Mouse (Mus musculus): ENCODE measurements around the gene Mrgprh.
"Not testable (repeated sequence)": the region's sequence is repeated elsewhere in the genome, so short reads cannot be mapped to it uniquely, and the experiment has no call there.

The Mrgprh gene

DNA sequence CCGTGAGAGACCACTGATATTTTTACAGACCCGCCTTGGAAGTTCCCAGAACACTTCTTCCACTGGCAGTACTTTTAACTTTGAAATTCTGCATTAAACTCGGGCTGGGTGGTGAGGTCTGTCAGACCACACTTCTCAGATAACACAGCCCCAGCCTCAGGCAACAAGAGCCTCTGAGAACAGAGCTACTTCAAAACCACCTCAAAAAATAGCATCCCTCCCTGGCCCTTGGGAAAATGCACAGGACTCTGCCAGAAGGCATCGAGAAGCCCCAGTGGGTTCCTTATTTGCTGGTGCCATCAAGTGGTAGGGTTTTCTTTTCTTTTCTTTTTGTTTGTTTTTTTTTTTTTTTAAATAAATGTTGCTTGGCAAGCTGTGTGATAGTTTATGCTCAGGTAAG, 7.2 kb upstream of the Mrgprh start:
- no peak for DNase-seq (ENCODE audit: low spot score)

DNA sequence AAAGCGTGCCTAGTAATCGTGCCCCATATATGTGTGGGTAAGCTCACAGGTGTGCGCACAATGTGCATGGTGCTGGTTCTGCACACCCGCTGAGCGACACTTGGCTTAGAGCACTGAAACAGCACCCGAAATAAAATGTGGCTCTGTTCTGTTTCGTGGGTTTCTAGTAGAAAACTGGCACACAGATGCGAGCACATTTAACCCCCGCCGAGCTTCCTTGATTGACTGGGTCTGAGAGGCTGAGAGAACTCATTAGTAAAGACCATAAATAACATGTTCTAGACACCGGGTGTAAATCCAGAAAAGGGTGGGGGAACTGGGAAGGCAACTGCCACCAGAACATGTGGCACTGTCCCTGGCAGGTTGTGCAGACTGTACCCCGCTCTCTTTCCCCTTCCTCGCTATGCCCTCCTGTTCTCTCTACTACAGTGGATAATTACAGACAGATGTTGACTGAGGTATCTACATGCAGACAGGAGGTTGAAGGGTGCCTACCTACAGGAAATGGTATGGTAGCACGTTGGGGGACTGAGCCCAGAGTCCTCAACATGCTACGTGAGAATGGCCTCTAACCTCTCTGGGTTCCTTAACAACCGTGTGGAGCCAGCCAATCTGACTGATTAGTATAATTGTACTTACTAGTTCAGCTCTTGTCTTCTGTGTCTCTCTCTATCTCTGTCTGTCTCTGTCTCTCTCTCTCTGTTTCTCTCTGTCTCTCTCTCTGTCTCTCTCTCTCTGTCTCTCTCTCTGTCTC, 3.4 kb upstream of the Mrgprh start:
- peak; percentile 63 for DNase-seq (ENCODE audit: low spot score)

DNA sequence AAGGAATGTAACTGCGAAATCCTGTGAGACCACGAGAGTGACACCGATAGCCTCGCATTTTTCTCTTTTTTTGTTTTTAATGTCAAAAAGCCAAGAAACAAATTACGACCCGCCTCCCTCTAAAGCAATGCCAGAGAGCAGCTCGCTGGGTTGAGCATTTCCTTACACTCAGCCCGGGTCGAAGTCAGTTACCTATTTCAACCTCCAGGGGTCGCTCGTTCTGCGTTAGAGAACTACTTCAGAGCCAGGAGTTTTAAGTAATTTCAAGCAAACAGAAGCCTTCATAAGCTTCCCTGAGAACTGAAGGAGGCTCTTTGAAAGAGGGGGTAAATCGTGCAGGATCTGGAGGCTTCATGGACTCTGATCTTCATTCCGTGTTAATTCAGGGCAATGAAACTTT, 4.3 kb downstream of the Mrgprh start:
- DNase-seq (ENCODE audit: low spot score), result peak; percentile 88

- DNase-seq (ENCODE audit: low spot score), result no peak
These were observed 5.4 kb downstream of the Mrgprh start for GRCm38 (mm10) chr17:12881216-12881615.

- no peak for DNase-seq (ENCODE audit: low spot score)
These were observed 10.8 kb downstream of the Mrgprh start for GRCm38 (mm10) chr17:12886620-12887019.

DNA sequence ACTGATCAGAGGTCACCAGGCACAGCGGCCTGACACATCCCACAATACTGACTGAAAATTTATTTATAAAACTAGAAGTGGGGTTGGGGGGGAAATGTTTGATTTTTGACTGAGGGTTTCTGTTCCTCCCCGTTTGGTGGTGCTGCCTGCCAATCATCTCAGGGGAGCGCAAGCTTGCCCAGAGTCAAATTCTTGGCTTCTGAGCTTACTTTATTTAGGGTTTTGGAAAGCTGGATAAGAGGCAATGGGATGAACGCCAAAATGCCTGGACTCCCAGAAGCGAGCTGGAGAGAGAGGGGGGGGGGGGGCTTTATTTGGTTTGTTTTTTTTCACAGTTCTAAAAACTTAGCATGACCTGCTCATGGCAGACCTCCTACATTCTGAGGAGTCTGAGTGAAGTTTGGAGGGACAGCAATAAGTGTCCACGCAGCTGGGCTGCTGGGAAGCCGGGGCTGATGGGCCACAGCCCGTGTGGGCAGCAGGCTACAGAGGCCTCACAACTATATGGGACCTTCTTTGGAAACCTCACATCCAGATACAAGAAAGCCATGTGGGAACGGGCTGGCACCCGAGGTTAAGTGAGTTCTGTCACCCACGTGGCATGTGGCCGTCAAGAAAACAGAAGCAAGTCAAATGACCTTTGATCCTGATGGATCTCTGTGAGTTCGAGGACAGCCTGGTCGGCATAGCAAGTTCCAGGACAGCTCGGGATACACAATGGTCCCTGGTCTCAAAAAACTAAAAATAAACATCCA, 11.4 kb downstream of the Mrgprh start:
- no peak for DNase-seq (ENCODE audit: low spot score)

GRCm38 (mm10) chr17:12891054-12891453, 15.2 kb downstream of the Mrgprh start:
- DNase-seq (ENCODE audit: low spot score), result no peak

GRCm38 (mm10) chr17:12892033-12892432, 16.2 kb downstream of the Mrgprh start:
- DNase-seq (ENCODE audit: low spot score), result no peak

GRCm38 (mm10) chr17:12897674-12898073, 21.8 kb downstream of the Mrgprh start:
- DNase-seq (ENCODE audit: low spot score), result no peak

DNA sequence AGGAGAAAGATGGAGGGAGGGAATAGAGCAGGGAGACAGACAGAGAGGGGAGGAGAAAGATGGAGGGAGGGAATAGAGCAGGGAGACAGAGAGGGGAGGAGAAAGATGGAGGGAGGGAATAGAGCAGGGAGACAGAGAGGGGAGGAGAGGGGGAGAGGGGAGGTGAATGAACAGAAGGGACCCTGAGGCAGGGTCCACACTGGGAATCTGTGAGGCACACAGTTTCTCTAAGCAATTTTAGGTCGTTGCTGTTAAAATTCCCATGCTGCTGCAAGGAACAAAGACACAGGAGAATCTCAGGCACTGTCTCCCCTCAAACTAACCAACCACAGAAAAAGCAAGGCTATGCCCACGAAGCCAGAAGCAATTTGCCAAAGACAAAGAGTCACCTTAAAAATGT, 22.8 kb downstream of the Mrgprh start:
- not testable (repeated sequence) for DNase-seq (ENCODE audit: low spot score)

GRCm38 (mm10) chr17:12902291-12902690, 26.5 kb downstream of the Mrgprh start:
- no peak for DNase-seq (ENCODE audit: low spot score)

DNA sequence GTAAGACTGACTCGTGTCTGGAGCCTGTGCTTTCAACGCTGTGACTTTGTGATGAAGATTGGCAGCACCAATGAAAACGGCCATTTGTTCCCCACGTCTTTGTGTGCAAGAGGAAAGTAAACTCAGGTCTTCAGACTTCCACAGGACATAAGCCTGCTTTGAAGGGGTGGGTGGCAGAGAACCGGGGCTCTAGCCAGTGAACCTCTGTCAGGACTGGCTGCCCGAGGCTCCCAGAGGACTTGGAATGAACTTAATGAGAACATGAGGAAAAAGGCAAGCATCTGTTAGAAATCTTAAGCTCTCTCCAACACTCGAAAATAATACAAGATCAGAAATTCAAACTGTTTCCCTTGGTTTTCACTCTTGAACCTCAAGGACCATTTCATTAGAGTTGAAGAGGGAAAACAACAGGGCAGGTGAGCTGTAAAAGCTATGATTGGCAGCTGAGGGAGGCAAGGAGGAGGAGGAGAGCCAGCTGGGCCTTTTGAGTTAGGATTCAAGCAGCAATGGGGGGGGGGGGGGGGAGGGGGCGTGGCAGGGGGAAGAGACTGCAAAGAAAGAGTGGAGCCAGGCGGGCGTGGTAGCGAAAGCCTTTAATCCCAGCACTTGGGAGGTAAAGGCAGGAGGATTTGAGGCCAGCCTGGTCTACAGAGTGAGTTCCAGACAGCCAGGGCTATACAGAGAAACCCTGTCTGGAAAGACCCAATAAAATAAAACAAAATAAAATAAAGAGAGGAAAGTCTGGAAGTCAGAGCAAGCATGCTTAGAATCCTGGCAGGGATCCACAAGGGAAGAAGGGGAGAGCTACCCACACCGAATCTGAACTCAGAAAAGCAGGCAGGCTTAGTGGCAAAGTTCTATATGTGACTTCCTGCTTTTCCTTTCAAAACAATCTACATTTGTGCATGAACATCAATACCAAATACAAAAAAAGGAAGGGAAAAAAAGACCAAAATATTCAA, 27.8 kb downstream of the Mrgprh start:
- DNase-seq (ENCODE audit: low spot score), result no peak

DNA sequence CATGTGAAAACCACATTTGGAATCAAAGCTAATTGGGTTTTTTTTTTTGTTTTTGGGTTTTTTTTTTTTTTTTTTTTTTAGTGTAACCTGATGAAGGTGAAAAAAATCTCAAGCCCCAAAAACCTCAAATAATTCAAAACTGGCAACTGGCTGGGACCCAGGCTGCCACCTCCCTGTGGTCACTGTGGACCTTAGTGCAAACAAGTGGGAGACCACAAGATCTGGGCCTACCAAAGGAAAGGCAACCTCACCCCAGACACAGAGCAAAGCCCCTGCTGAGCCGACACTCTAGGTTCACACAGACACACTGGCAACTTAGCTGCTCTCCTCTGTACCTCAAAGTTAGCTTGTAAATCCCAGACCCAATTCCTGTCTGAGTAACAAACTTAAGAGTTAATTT, 28.5 kb downstream of the Mrgprh start:
- no peak for DNase-seq (ENCODE audit: low spot score)

- DNase-seq (ENCODE audit: low spot score), result no peak
These were observed 30.0 kb downstream of the Mrgprh start for GRCm38 (mm10) chr17:12905810-12906209.

DNA sequence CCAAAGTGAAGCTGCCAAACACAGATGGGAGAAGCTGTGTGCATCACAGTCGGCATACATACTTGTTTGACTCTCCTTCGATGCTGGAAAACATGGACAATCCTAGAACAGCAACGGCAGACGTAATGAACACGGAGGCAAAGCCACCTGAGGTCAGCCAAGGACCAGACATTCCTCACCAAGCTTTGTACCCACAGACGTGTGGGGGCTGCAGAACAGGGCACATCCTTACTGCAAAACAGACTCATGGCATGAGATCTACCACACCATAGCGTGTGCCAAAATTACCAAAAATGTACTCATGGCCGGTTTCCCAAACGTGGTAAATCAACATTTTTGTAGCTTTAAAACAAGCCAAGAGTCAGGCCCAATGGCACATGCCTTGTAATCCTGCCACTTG, 30.6 kb downstream of the Mrgprh start:
- DNase-seq (ENCODE audit: low spot score), result no peak

GRCm38 (mm10) chr17:12909361-12910280, 33.8 kb downstream of the Mrgprh start, which contains the start of gene Pnldc1:
Gene Pnldc1 (minus strand): TSS chr17:12910230.
- DNase-seq (ENCODE audit: low spot score), result no peak

DNA sequence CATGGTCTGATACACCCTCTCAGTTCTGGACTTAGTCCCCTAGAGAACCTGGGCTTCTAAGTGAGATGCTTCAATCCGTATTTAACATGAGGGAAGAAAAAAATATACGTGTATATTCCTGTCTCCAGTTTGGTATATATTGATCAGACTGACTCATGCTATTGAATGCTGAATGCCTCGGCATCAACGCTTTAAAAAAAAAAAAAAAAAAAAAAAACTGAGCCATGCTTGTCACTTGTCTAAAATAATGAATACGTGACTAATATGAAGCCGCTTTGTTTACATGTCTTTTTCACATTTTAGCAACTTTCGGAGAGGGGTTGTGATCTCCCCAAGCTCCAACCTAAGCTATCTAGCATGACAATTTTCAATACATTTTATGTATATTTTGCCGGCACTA, 34.6 kb downstream of the Mrgprh start:
- no peak for DNase-seq (ENCODE audit: low spot score)

GRCm38 (mm10) chr17:12915488-12915880, 39.6 kb downstream of the Mrgprh start, which contains the start of gene Tcp1:
Gene Tcp1 (plus strand): TSS chr17:12915701.
- no peak for DNase-seq (ENCODE audit: low spot score)

- DNase-seq (ENCODE audit: low spot score), result peak; percentile 99
These were observed 40.2 kb downstream of the Mrgprh start, which contains the start of gene Mrpl18 for GRCm38 (mm10) chr17:12915881-12916583. Gene Mrpl18 (minus strand): TSS chr17:12916345.

Measured in layer of hippocampus, adult 11-12 months (tissue).